Mouse (Mus musculus) liver, postnatal 0 days (tissue): ENCODE measurements at regions not wholly inside any gene's neighbourhood (a gene's known extent, or its start where the extent isn't known, plus 50 kb on each side); places are given as distances from the start of the nearest gene placed in this dataset.

Source experiments
- CTCF ChIP-seq: sonication (generic); IDR thresholded peaks from 2 replicates; pipeline ENCODE4 v1.5.1; 2016; ENCODE audit warnings: antibody characterized with exemption, low read depth
- EP300 ChIP-seq: IDR thresholded peaks from 2 replicates; pipeline ENCODE4 v1.6.1; 2016; ENCODE audit warnings: antibody characterized with exemption, low read depth, mild to moderate bottlenecking

- TF ChIP-seq CTCF: no peak
- no peak for TF ChIP-seq EP300
Observed at GRCm38 (mm10) chr4:131066186-131066939, 122.2 kb downstream of the Matn1 start.
